In the genomic region with DNA sequence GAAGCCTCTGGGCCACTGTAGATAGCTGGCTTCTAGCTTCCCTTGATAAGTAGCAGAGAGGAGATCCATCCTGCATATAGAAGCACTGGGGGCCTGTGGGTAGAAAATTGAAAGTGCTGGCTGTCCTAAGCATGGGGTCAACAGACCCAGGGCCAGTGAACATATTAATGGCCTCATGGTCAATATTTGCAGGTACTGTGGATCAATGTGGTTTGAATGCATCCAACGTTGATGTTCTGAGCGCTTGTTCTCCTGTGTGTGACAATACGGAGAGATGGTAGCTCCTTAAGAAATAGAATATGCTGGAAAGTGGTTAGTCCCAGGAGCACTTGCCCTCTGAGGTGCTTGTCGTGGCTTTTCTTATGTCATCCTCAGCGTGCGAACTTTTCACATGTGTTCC, we compare ENCODE assay signal across 23 mouse cellular contexts.
"Had no signal": no experiment of that assay in that cellular context is flagged by ENCODE, and none has a peak within 500 bp of the region (broad histone marks: within the 10 kb centered on the region; RNA-seq: fewer than 3 reads in every experiment).

No protein-coding gene starts in this region.

- H3K27ac ChIP-seq: heart, embryonic 13.5 days; heart, embryonic 15.5 days; hindbrain, embryonic 13.5 days; hindbrain, embryonic 15.5 days; hindbrain, postnatal 0 days; kidney, embryonic 15.5 days; kidney, postnatal 0 days; limb, embryonic 13.5 days; limb, embryonic 15.5 days; liver, embryonic 13.5 days had no signal

- DNase-seq: forebrain, postnatal 0 days; gastrocnemius, postnatal 14 days; gastrocnemius, postnatal 36 days; heart, adult 18-20 months; heart, postnatal 14 days; heart, postnatal 36 days; kidney, adult 11 months; kidney, adult 2 months; kidney, adult 9 months; kidney, postnatal 14 days; kidney, postnatal 36 days; layer of hippocampus, postnatal 36 days; left cerebral cortex, postnatal 4 days; liver, embryonic 13.5 days had no signal

- H3K4me1 ChIP-seq: heart, embryonic 15.5 days; hindbrain, embryonic 13.5 days; hindbrain, embryonic 15.5 days; kidney, embryonic 15.5 days; limb, embryonic 13.5 days; limb, embryonic 15.5 days had no signal

- H3K27me3 ChIP-seq: heart, embryonic 13.5 days; heart, embryonic 15.5 days; hindbrain, embryonic 13.5 days; hindbrain, embryonic 15.5 days; kidney, embryonic 15.5 days; limb, embryonic 13.5 days; limb, embryonic 15.5 days; liver, embryonic 13.5 days had no signal

- H3K36me3 ChIP-seq: heart, embryonic 13.5 days; heart, embryonic 15.5 days; hindbrain, embryonic 13.5 days; hindbrain, embryonic 15.5 days; kidney, embryonic 15.5 days; limb, embryonic 13.5 days; limb, embryonic 15.5 days; liver, embryonic 13.5 days had no signal

- H3K9ac ChIP-seq: forebrain, postnatal 0 days; heart, embryonic 13.5 days; heart, embryonic 15.5 days; hindbrain, embryonic 13.5 days; hindbrain, embryonic 15.5 days; kidney, embryonic 15.5 days; limb, embryonic 13.5 days; limb, embryonic 15.5 days; liver, embryonic 13.5 days had no signal

- H3K4me3 ChIP-seq: heart, embryonic 13.5 days; heart, embryonic 15.5 days; hindbrain, embryonic 13.5 days; hindbrain, embryonic 15.5 days; kidney, embryonic 15.5 days; limb, embryonic 13.5 days; limb, embryonic 15.5 days; liver, embryonic 13.5 days had no signal

- H3K9me3 ChIP-seq: heart, embryonic 13.5 days; heart, embryonic 15.5 days; hindbrain, embryonic 13.5 days; hindbrain, embryonic 15.5 days; kidney, embryonic 15.5 days; limb, embryonic 13.5 days; limb, embryonic 15.5 days; liver, embryonic 13.5 days had no signal
